Mouse (Mus musculus): Measurements from ENCODE around the gene Stx7. TPM values are rescaled to one million over a fixed set of nuclear protein-coding genes. Genes with fewer than 3 reads are reported as not detected.
"Not testable (repeated sequence)": the region's sequence is repeated elsewhere in the genome, so short reads cannot be mapped to it uniquely, and the experiment has no call there.

The Stx7 gene
- polyA plus RNA-seq (2014; fragmentation: Nextera tagmentation; extraction: Ambion mirVana): 98.6 and 99.6 TPM in 2 replicates

DNA sequence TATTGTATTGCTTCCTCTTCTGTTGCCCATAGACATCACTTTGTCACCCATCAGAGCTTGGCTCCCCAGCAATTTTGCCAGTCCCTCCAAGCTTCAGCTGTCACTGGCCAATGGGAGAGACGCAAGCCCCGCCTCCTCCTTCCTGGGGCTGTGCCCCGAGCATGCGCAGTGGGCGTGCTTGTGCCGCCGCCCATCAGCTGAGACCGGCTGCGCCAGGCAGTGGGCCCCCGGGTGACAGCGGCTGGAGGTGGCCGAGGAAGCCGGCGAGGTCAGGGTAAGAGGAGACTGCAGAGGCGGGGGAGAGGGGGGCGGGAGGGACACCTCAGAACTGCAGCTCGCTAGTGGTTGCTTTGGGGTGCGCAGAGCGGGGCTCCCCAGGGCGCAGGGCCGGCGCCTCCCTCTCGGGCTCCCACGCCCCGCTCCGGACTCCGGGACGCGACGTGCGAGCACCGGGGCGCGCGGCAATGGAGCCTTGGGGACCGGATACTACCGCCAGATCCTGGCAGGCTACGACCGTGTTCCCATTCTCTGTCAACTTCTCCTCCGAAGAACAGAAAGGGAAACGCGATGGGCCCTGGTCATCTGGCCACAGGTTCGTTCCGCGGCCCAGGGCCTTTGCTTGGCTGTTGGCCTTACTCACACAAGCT lies at the start of gene Stx7:
Gene Stx7 (plus strand): TSS at position 168 of the 647 bp plus-strand sequence.
- DNase-seq (ENCODE audit: low spot score, missing footprints) (peak; percentile 98), ATAC-seq (ENCODE audit: low FRiP score) (peak; percentile 98)
- Histone ChIP-seq H3K9me3 (ENCODE audit: control insufficient read depth, low read length) (no peaks in the 10 kb centered on the region), H3K36me3 (ENCODE audit: control insufficient read depth, insufficient read depth, low read length) (no peaks in the 10 kb centered on the region), H3K4me2 (peak within 1 kb of the TSS; percentile 58), H3K27ac (ENCODE audit: low read depth, low read length) (no peak within 1 kb of the TSS), H3K27me3 (ENCODE audit: control insufficient read depth, insufficient read depth, low read length) (no peaks in the 10 kb centered on the region), H3K9ac (ENCODE audit: low read length) (peak within 1 kb of the TSS; percentile 65), H3K4me3 (ENCODE audit: low read depth, low read length) (peak within 1 kb of the TSS; percentile 54), H3K4me1 (ENCODE audit: control insufficient read depth, insufficient read depth, low read length) (peaks cover 7% of the 10 kb centered on the region; the same call in 1 of the 2 replicates)
- under 1% methylated on average over 42 of the region's 45 CpGs for WGBS

DNA sequence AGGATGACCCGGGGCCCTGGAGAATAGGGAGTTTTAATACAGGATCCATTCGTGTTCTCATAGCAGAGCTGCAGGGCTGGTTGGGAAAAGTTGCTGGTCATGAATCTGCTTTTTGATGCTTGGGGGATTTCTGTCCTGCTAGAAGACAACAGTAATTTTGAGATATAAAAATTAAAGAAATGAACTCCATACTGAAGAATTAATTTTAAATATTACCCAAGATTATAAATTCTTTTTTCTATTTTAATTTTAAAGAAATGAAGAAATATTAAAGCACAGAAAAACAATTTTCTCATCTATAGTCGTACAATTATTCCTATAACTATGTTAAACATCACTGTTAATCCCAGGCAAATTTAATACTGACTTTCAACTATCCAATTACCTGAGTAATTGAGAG lies 47.3 kb upstream of the Stx7 start, which contains the start of gene Taar8c:
Gene Taar8c (minus strand): TSS at position 101 of the 400 bp plus-strand sequence.
- 80% methylated on average over 1 of the region's 3 CpGs for WGBS
- H3K27ac ChIP-seq (ENCODE audit: low read depth, low read length); H3K9me3 ChIP-seq (ENCODE audit: control insufficient read depth, low read length); H3K4me3 ChIP-seq (ENCODE audit: low read depth, low read length); H3K4me2 ChIP-seq; H3K27me3 ChIP-seq (ENCODE audit: control insufficient read depth, insufficient read depth, low read length); H3K9ac ChIP-seq (ENCODE audit: low read length); H3K4me1 ChIP-seq (ENCODE audit: control insufficient read depth, insufficient read depth, low read length); ATAC-seq (ENCODE audit: low FRiP score); H3K36me3 ChIP-seq (ENCODE audit: control insufficient read depth, insufficient read depth, low read length); DNase-seq (ENCODE audit: low spot score, missing footprints): not testable (repeated sequence)

DNA sequence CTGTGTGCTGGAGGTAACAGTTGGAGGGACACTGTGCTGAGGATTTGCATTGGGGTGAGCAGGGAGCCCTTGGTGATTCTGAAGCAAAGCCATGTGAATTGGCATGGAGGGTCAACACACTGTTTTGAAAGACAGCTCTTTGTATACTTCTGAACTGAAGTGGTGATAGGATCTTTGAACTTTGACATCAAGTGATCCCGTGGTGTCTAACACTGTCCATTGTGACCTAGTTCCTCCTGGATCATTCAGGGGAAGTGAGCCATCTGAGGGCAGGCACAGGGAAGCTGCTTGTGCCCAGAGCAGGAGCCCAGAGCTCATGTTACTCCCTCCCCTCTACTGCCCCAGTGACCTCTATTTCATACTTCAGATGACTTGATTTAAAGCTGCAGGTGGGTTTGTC lies 45.8 kb upstream of the Stx7 start:
- 56% methylated on average over 1 of the region's 1 CpGs for WGBS
- not testable (repeated sequence) for H3K27ac ChIP-seq (ENCODE audit: low read depth, low read length); H3K36me3 ChIP-seq (ENCODE audit: control insufficient read depth, insufficient read depth, low read length); ATAC-seq (ENCODE audit: low FRiP score); H3K9me3 ChIP-seq (ENCODE audit: control insufficient read depth, low read length); H3K4me1 ChIP-seq (ENCODE audit: control insufficient read depth, insufficient read depth, low read length); H3K4me2 ChIP-seq; H3K27me3 ChIP-seq (ENCODE audit: control insufficient read depth, insufficient read depth, low read length); DNase-seq (ENCODE audit: low spot score, missing footprints); H3K9ac ChIP-seq (ENCODE audit: low read length); H3K4me3 ChIP-seq (ENCODE audit: low read depth, low read length)

DNA sequence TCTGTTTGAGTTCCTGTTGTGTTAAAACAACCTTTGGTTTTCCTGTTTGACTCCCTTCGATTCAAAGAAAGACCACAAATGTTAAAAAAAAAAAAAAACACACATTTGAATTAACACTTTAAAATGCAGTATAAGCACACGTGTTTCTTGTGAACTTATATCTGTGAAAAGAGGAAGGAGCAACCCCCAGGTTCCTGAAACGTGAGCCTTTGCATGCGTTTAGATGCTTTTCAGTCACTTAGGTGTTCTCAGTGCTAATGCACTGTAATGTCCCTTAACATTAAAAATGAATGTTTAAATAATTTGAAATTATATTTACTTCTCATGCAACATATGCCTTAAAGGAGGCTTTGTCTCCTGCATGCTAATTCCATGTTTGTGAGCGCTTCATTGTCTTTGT lies 41.4 kb upstream of the Stx7 start:
- Histone ChIP-seq H3K4me1 (ENCODE audit: control insufficient read depth, insufficient read depth, low read length) (no peaks in the 10 kb centered on the region), H3K27me3 (ENCODE audit: control insufficient read depth, insufficient read depth, low read length) (no peaks in the 10 kb centered on the region), H3K4me2 (no peak overlapping the region), H3K36me3 (ENCODE audit: control insufficient read depth, insufficient read depth, low read length) (no peaks in the 10 kb centered on the region), H3K4me3 (ENCODE audit: low read depth, low read length) (no peak overlapping the region), H3K27ac (ENCODE audit: low read depth, low read length) (no peak overlapping the region), H3K9ac (ENCODE audit: low read length) (no peak overlapping the region), H3K9me3 (ENCODE audit: control insufficient read depth, low read length) (no peaks in the 10 kb centered on the region)
- WGBS: 66% methylated on average over 5 of the region's 5 CpGs
- DNase-seq (ENCODE audit: low spot score, missing footprints) (no peak), ATAC-seq (ENCODE audit: low FRiP score) (no peak)

DNA sequence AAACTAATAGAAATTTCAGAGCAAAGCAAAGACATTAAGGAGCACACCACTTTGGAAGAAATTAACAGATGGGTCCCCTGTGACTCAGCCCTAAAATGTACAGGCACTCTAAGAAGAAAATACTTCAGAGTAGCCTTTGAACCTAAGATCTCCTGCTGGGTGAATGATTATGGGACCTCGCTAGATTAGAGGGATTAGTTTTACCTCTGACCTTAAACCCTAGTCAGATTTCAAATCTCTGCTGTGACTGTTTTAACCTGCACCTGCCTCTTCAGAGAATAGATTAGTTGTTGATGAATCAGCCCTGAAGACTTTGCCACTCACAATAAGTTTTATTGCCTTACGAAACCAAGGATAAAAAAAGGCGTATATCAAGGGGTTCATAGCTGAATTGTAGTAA lies 40.9 kb upstream of the Stx7 start:
- no peak overlapping the region for H3K4me2 ChIP-seq
- H3K36me3 ChIP-seq (ENCODE audit: control insufficient read depth, insufficient read depth, low read length): no peaks in the 10 kb centered on the region
- 61% methylated on average over 3 of the region's 3 CpGs for WGBS
- H3K9ac ChIP-seq (ENCODE audit: low read length): no peak overlapping the region
- no peak overlapping the region for H3K27ac ChIP-seq (ENCODE audit: low read depth, low read length)
- ATAC-seq (ENCODE audit: low FRiP score): no peak
- DNase-seq (ENCODE audit: low spot score, missing footprints): no peak
- no peak overlapping the region for H3K4me3 ChIP-seq (ENCODE audit: low read depth, low read length)
- H3K9me3 ChIP-seq (ENCODE audit: control insufficient read depth, low read length): no peaks in the 10 kb centered on the region
- H3K4me1 ChIP-seq (ENCODE audit: control insufficient read depth, insufficient read depth, low read length): no peaks in the 10 kb centered on the region
- H3K27me3 ChIP-seq (ENCODE audit: control insufficient read depth, insufficient read depth, low read length): no peaks in the 10 kb centered on the region

DNA sequence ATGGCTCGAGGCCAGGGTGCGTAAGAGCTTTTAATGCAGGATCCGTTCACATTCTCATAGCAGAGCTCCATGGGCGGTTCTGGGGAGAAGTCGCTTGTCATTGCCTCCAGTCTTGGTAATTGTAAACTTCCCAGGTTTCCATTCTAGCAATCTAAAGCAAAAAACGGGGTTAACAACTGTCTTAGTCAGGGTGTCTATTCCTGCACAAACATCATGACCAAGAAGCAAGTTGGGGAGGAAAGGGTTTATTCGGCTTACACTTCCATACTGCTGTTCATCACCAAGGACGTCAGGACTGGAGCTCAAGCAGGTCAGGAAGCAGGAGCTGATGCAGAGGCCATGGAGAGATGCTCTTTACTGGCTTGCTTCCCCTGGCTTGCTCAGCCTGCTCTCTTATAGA lies 39.7 kb upstream of the Stx7 start, which contains the start of gene Taar9:
Gene Taar9 (minus strand): TSS at position 101 of the 400 bp plus-strand sequence.
- H3K27ac ChIP-seq (ENCODE audit: low read depth, low read length); ATAC-seq (ENCODE audit: low FRiP score); H3K4me1 ChIP-seq (ENCODE audit: control insufficient read depth, insufficient read depth, low read length); H3K27me3 ChIP-seq (ENCODE audit: control insufficient read depth, insufficient read depth, low read length); DNase-seq (ENCODE audit: low spot score, missing footprints); H3K4me3 ChIP-seq (ENCODE audit: low read depth, low read length); H3K36me3 ChIP-seq (ENCODE audit: control insufficient read depth, insufficient read depth, low read length); H3K9me3 ChIP-seq (ENCODE audit: control insufficient read depth, low read length); H3K4me2 ChIP-seq; H3K9ac ChIP-seq (ENCODE audit: low read length): not testable (repeated sequence)
- 88% methylated on average over 8 of the region's 8 CpGs for WGBS

DNA sequence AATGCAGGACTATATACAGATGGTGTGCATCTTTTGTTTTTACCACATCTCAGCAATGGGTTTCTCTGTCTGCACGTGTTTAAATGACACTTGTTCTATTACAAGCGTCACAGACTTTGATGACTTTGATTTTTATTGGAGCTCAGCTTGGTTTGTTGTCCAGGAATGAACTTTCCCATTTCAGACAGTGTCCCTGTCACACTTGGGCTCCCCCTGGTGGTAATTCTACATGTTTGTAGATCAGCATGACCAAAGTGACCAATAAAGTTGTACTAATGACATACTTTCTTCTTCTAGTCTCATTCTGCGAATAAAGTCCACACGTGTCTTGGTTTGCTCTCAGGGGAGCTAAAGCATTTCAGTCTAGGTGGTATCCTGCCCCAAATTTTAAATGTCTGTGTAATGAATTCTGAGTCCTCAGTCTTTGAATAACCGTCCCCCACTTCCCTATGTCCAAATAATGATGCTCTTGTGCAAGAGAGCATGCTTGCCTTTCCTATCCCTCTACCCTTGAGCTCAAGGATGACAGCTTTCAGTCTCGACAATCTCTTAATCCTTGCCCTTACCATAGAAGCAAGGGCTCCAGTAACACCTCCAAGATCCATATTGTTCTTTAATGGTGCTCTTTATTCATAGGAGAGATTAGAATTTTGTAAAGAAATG lies 37.9 kb upstream of the Stx7 start:
- Histone ChIP-seq H3K27me3 (ENCODE audit: control insufficient read depth, insufficient read depth, low read length) (no peaks in the 10 kb centered on the region), H3K9me3 (ENCODE audit: control insufficient read depth, low read length) (no peaks in the 10 kb centered on the region), H3K4me2 (no peak overlapping the region), H3K9ac (ENCODE audit: low read length) (no peak overlapping the region), H3K36me3 (ENCODE audit: control insufficient read depth, insufficient read depth, low read length) (no peaks in the 10 kb centered on the region), H3K4me1 (ENCODE audit: control insufficient read depth, insufficient read depth, low read length) (no peaks in the 10 kb centered on the region), H3K27ac (ENCODE audit: low read depth, low read length) (no peak overlapping the region), H3K4me3 (ENCODE audit: low read depth, low read length) (no peak overlapping the region)
- 53% methylated on average over 6 of the region's 6 CpGs for WGBS
- ATAC-seq (ENCODE audit: low FRiP score) (0 out of 2 replicates have a peak, but pooled peaks have one; percentile 57), DNase-seq (ENCODE audit: low spot score, missing footprints) (peak; percentile 90)

DNA sequence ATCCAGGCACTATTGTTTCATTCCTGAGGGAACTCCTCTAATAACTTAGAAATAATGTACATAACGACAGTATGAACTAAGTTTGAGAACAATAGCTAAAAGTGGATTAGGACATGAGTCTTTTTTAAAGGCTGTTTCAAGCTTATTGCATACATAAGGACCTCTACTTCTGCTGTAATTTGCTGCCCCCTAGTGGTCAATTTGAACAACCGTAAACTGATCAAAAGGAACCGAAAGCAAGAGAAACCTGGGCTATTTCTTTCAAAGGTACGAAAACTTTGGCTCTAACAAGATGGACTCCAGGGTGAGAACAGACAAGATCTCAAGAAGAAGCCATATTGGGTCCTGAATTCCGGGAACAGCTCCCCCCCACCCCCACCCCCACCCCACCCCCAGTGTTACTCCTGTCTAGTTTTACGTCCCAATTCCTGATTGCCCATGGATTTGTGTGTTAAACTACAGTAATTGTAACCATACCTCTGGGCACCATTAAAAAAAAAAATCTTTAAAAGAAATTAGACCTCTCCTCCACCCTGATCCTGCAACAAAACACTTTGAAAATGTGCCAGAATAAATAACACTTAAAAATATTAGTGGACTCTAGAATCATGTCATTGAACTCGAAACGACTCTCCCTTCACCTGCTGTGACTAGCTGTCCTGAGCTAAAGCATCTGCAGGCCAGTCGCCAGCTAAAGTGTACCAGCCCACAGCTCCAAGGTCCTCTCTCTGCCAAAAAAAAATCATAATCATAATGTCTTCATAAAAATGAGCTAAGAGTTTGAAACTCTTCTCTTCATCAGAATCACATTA lies 17.4 kb upstream of the Stx7 start:
- WGBS: 28% methylated on average over 9 of the region's 9 CpGs
- Histone ChIP-seq H3K4me2 (no peak overlapping the region; the same call in 1 of the 2 replicates), H3K27me3 (ENCODE audit: control insufficient read depth, insufficient read depth, low read length) (no peaks in the 10 kb centered on the region), H3K27ac (ENCODE audit: low read depth, low read length) (no peak overlapping the region), H3K9ac (ENCODE audit: low read length) (no peak overlapping the region), H3K9me3 (ENCODE audit: control insufficient read depth, low read length) (no peaks in the 10 kb centered on the region), H3K36me3 (ENCODE audit: control insufficient read depth, insufficient read depth, low read length) (no peaks in the 10 kb centered on the region), H3K4me1 (ENCODE audit: control insufficient read depth, insufficient read depth, low read length) (peaks cover 6% of the 10 kb centered on the region; the same call in 1 of the 2 replicates), H3K4me3 (ENCODE audit: low read depth, low read length) (no peak overlapping the region)
- ATAC-seq (ENCODE audit: low FRiP score): peak; percentile 78; the same call in 1 of the 2 replicates
- DNase-seq (ENCODE audit: low spot score, missing footprints): peak; percentile 90
